Mouse (Mus musculus) hindbrain, embryonic 12.5 days (tissue): ENCODE measurements at regions not wholly inside any gene's neighbourhood (a gene's known extent, or its start where the extent isn't known, plus 50 kb on each side); places are given as distances from the start of the nearest gene placed in this dataset.

Experiments used
- ATAC-seq: fragments of 200-750 bp; cut with Nextera tagmentation; 2 replicates; pipeline ENCODE4 v1.8.0; 2017; ENCODE audit warnings: moderate TSS enrichment; ENCODE audit not compliant: low FRiP score
- H3K27ac ChIP-seq: fragments of 300-500 bp; sonication (generic); 2 replicates; pipeline ENCODE4 v1.5.1; 2016; ENCODE audit warnings: mild to moderate bottlenecking
- H3K27me3 ChIP-seq: fragments of 300-500 bp; sonication (generic); 2 replicates; pipeline ENCODE4 v1.6.1; 2016; ENCODE audit warnings: mild to moderate bottlenecking
- H3K36me3 ChIP-seq: fragments of 300-500 bp; sonication (generic); 2 replicates; pipeline ENCODE4 v1.6.1; 2016; ENCODE audit warnings: mild to moderate bottlenecking
- H3K4me1 ChIP-seq: fragments of 300-500 bp; sonication (generic); 2 replicates; pipeline ENCODE4 v1.6.1; 2016
- H3K4me2 ChIP-seq: fragments of 300-500 bp; sonication (generic); replicated peaks from 2 replicates; pipeline ENCODE4 v1.6.1; 2016; ENCODE audit warnings: mild to moderate bottlenecking
- H3K4me3 ChIP-seq: fragments of 300-500 bp; sonication (generic); 2 replicates; pipeline ENCODE4 v1.5.1; 2016; ENCODE audit warnings: mild to moderate bottlenecking
- H3K9ac ChIP-seq: fragments of 300-500 bp; sonication (generic); 2 replicates; pipeline ENCODE4 v1.6.1; 2016; ENCODE audit warnings: mild to moderate bottlenecking, moderate library complexity
- H3K9me3 ChIP-seq: fragments of 300-500 bp; sonication (generic); replicated peaks from 2 replicates; pipeline ENCODE4 v1.6.1; 2016; ENCODE audit warnings: mild to moderate bottlenecking
- WGBS: fragments of 180-500 bp; shearing (Covaris S2); methylation state at CpG from one replicate; pipeline ENCODE4 v1.1.7; 2016; 5-methylcytosine and 5-hydroxymethylcytosine counted together

GRCm38 (mm10) chr5:39417121-39417844, 338.0 kb downstream of the Hs3st1 start:
- H3K27ac ChIP-seq = 0 out of 2 replicates have a peak overlapping the region, but pooled peaks have one; percentile 17

GRCm38 (mm10) chr5:39416597-39417023, 338.7 kb downstream of the Hs3st1 start:
- no peak overlapping the region for H3K4me2 ChIP-seq
- no peaks in the 10 kb centered on the region for H3K27me3 ChIP-seq
- no peak overlapping the region for H3K9ac ChIP-seq
- no peaks in the 10 kb centered on the region for H3K9me3 ChIP-seq
- WGBS = 35% methylated on average over 2 of the region's 2 CpGs
- H3K36me3 ChIP-seq = no peaks in the 10 kb centered on the region
- H3K4me1 ChIP-seq = 0 out of 2 replicates have a peak, but pooled peaks cover 8% of the 10 kb centered on the region
- ATAC-seq = no peak
- no peak overlapping the region for H3K27ac ChIP-seq
- H3K4me3 ChIP-seq = no peak overlapping the region

More at GRCm38 (mm10) chr5:39417121-39417844, 338.0 kb downstream of the Hs3st1 start:
- Histone ChIP-seq H3K4me1 (0 out of 2 replicates have a peak, but pooled peaks cover 8% of the 10 kb centered on the region), H3K4me3 (no peak overlapping the region), H3K9me3 (no peaks in the 10 kb centered on the region), H3K9ac (no peak overlapping the region), H3K36me3 (no peaks in the 10 kb centered on the region), H3K27me3 (no peaks in the 10 kb centered on the region), H3K4me2 (no peak overlapping the region)
- WGBS = 56% methylated on average over 11 of the region's 11 CpGs
- ATAC-seq = peak; percentile 26; the same call in 1 of the 2 replicates

GRCm38 (mm10) chr5:39412756-39413155, 342.5 kb downstream of the Hs3st1 start:
- 70% methylated on average over 5 of the region's 5 CpGs for WGBS
- Histone ChIP-seq H3K27me3 (no peaks in the 10 kb centered on the region), H3K4me1 (0 out of 2 replicates have a peak, but pooled peaks cover 8% of the 10 kb centered on the region), H3K27ac (no peak overlapping the region), H3K4me3 (no peak overlapping the region), H3K9me3 (no peaks in the 10 kb centered on the region), H3K9ac (no peak overlapping the region), H3K36me3 (no peaks in the 10 kb centered on the region), H3K4me2 (no peak overlapping the region)
- no peak for ATAC-seq

- Histone ChIP-seq H3K4me1 (no peaks in the 10 kb centered on the region), H3K27ac (no peak overlapping the region), H3K27me3 (no peaks in the 10 kb centered on the region), H3K36me3 (no peaks in the 10 kb centered on the region), H3K4me2 (no peak overlapping the region), H3K4me3 (no peak overlapping the region), H3K9ac (no peak overlapping the region), H3K9me3 (no peaks in the 10 kb centered on the region)
- no peak for ATAC-seq
These were observed 364.8 kb downstream of the Hs3st1 start for GRCm38 (mm10) chr5:39390391-39390987.

GRCm38 (mm10) chr5:39384410-39384809, 370.9 kb downstream of the Hs3st1 start:
- WGBS = 91% methylated on average over 2 of the region's 2 CpGs

GRCm38 (mm10) chr5:39374199-39374598, 381.1 kb downstream of the Hs3st1 start:
- H3K9me3 ChIP-seq = no peaks in the 10 kb centered on the region
- no peak overlapping the region for H3K9ac ChIP-seq
- H3K36me3 ChIP-seq = no peaks in the 10 kb centered on the region
- H3K27me3 ChIP-seq = no peaks in the 10 kb centered on the region
- no peak overlapping the region for H3K4me2 ChIP-seq
- H3K4me1 ChIP-seq = no peaks in the 10 kb centered on the region
- no peak for ATAC-seq
- no peak overlapping the region for H3K4me3 ChIP-seq
- WGBS = 88% methylated on average over 3 of the region's 3 CpGs
- no peak overlapping the region for H3K27ac ChIP-seq

More at GRCm38 (mm10) chr5:39384410-39384809, 370.9 kb downstream of the Hs3st1 start:
- Histone ChIP-seq H3K9ac (no peak overlapping the region), H3K36me3 (no peaks in the 10 kb centered on the region), H3K27me3 (no peaks in the 10 kb centered on the region), H3K4me1 (no peaks in the 10 kb centered on the region), H3K4me2 (no peak overlapping the region), H3K4me3 (no peak overlapping the region), H3K27ac (no peak overlapping the region), H3K9me3 (no peaks in the 10 kb centered on the region)
- ATAC-seq = no peak

GRCm38 (mm10) chr5:39348680-39349079, 406.6 kb downstream of the Hs3st1 start:
- Histone ChIP-seq H3K4me2 (no peak overlapping the region), H3K4me3 (no peak overlapping the region), H3K36me3 (no peaks in the 10 kb centered on the region), H3K27ac (no peak overlapping the region), H3K9me3 (no peaks in the 10 kb centered on the region), H3K9ac (no peak overlapping the region), H3K27me3 (no peaks in the 10 kb centered on the region), H3K4me1 (no peaks in the 10 kb centered on the region)
- ATAC-seq = no peak
- WGBS = 81% methylated on average over 3 of the region's 3 CpGs

GRCm38 (mm10) chr5:39347019-39347418, 408.3 kb downstream of the Hs3st1 start:
- Histone ChIP-seq H3K4me2 (no peak overlapping the region), H3K9me3 (no peaks in the 10 kb centered on the region), H3K36me3 (no peaks in the 10 kb centered on the region), H3K27me3 (no peaks in the 10 kb centered on the region), H3K9ac (no peak overlapping the region), H3K27ac (no peak overlapping the region), H3K4me1 (no peaks in the 10 kb centered on the region), H3K4me3 (no peak overlapping the region)
- no peak for ATAC-seq
- 79% methylated on average over 3 of the region's 3 CpGs for WGBS

GRCm38 (mm10) chr5:39337917-39338316, 417.4 kb downstream of the Hs3st1 start:
- H3K4me2 ChIP-seq = no peak overlapping the region
- no peak overlapping the region for H3K27ac ChIP-seq
- WGBS = 78% methylated on average over 1 of the region's 1 CpGs
- no peak for ATAC-seq
- H3K9ac ChIP-seq = no peak overlapping the region
- no peaks in the 10 kb centered on the region for H3K36me3 ChIP-seq
- H3K27me3 ChIP-seq = no peaks in the 10 kb centered on the region
- H3K4me1 ChIP-seq = no peaks in the 10 kb centered on the region
- no peaks in the 10 kb centered on the region for H3K9me3 ChIP-seq
- H3K4me3 ChIP-seq = no peak overlapping the region

GRCm38 (mm10) chr5:39336484-39336985, 418.7 kb downstream of the Hs3st1 start:
- Histone ChIP-seq H3K9me3 (no peaks in the 10 kb centered on the region), H3K4me1 (no peaks in the 10 kb centered on the region), H3K27ac (no peak overlapping the region), H3K4me3 (no peak overlapping the region), H3K9ac (no peak overlapping the region), H3K27me3 (no peaks in the 10 kb centered on the region), H3K36me3 (no peaks in the 10 kb centered on the region), H3K4me2 (no peak overlapping the region)
- WGBS = 96% methylated on average over 2 of the region's 2 CpGs
- ATAC-seq = no peak

- H3K4me2 ChIP-seq = no peak overlapping the region
- H3K4me1 ChIP-seq = no peaks in the 10 kb centered on the region
- no peak overlapping the region for H3K4me3 ChIP-seq
- WGBS = 87% methylated on average over 2 of the region's 2 CpGs
- ATAC-seq = no peak
- no peaks in the 10 kb centered on the region for H3K27me3 ChIP-seq
- H3K9me3 ChIP-seq = no peaks in the 10 kb centered on the region
- no peak overlapping the region for H3K27ac ChIP-seq
- H3K9ac ChIP-seq = no peak overlapping the region
- no peaks in the 10 kb centered on the region for H3K36me3 ChIP-seq
These were observed 420.0 kb downstream of the Hs3st1 start for GRCm38 (mm10) chr5:39335321-39335720.

- WGBS = 84% methylated on average over 1 of the region's 1 CpGs
- Histone ChIP-seq H3K9me3 (no peaks in the 10 kb centered on the region), H3K27ac (no peak overlapping the region), H3K4me1 (no peaks in the 10 kb centered on the region), H3K27me3 (no peaks in the 10 kb centered on the region), H3K4me3 (no peak overlapping the region), H3K9ac (no peak overlapping the region), H3K4me2 (no peak overlapping the region), H3K36me3 (no peaks in the 10 kb centered on the region)
- ATAC-seq = no peak
These were observed 421.0 kb downstream of the Hs3st1 start for GRCm38 (mm10) chr5:39334241-39334640.
